Mouse (Mus musculus) erythroblast, embryonic 14.5 days (primary cell): ENCODE measurements around the gene Lpo.

Experiments
- GATA1 ChIP-seq: IDR thresholded peaks from 2 replicates; pipeline ENCODE4 v1.6.1; 2012; ENCODE audit warnings: low read length, inconsistent platforms, mixed read lengths
- TAL1 ChIP-seq: IDR thresholded peaks from 3 replicates; pipeline ENCODE4 v1.6.1; 2012; ENCODE audit warnings: low read length, inconsistent platforms, mixed read lengths

DNA sequence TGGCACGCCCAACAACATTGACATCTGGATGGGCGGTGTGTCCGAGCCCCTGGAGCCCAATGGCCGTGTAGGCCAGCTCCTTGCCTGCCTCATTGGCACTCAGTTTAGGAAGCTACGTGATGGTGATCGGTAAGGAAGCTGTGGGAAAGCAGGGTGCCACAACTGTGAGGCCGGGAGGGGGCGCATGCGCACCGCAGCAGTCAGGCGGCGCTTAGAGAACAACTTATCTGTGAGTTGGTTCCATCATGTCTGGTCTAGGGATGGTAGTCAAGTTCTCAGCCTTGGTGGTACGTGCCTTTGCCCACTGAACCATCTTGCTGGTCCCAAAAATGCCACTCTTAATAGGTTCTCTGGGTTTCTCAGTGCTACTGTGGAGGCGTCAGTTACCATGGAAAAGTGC lies 25.5 kb downstream of the Lpo start:
- no peak for TF ChIP-seq GATA1
- no peak for TF ChIP-seq TAL1
